Mouse (Mus musculus) gastrocnemius, adult 2 months (tissue): ENCODE measurements around the gene Sord. TPM values are rescaled to one million over a fixed set of nuclear protein-coding genes. Genes with fewer than 3 reads are reported as not detected.
"Not testable (repeated sequence)": the region's sequence is repeated elsewhere in the genome, so short reads cannot be mapped to it uniquely, and the experiment has no call there.

Experiments
- DNase-seq: peaks from one replicate; pipeline ENCODE4 v3.0.0; 2022
- H3K27ac ChIP-seq: fragments of 200-600 bp; 2 replicates; pipeline ENCODE4 v1.8.1; 2022; ENCODE audit warnings: mild to moderate bottlenecking
- H3K4me3 ChIP-seq: fragments of 200-600 bp; 2 replicates; pipeline ENCODE4 v1.8.1; 2022; ENCODE audit warnings: mild to moderate bottlenecking, moderate library complexity
- CTCF ChIP-seq: fragments of 200-600 bp; IDR thresholded peaks from 2 replicates; pipeline ENCODE4 v1.8.1; 2022; ENCODE audit warnings: antibody characterized with exemption, mild to moderate bottlenecking, moderate library complexity
- intact Hi-C: fragments of 180-260 bp; cut with DNase I; formaldehyde crosslinking; loops from one replicate; pipeline ENCODE4 v1.15.1; 2025
- long read RNA-seq, 2 experiments: library from polyadenylated mRNA; stranded (forward); transcript quantifications; one replicate each; pipeline ENCODE4 v2.0.0; 2021
- total RNA-seq, 2 experiments: library from RNA; stranded (reverse); gene quantifications; 2 replicates each; pipeline ENCODE4 v1.2.3; 2021

The Sord gene
- 10 to 100 TPM; 50.5 to 71.2 TPM for total RNA-seq
- long read RNA-seq, experiment 1, transcript Sord-201 (9 exons, 2,352 nt), result major isoform, 68 of 72 reads
- long read RNA-seq, experiment 1, partial matches to known transcripts, result 4 of 72 reads
- long read RNA-seq, experiment 1, other reads (novel, unspliced or antisense), result 0 of 72 reads
- long read RNA-seq, experiment 2, transcript Sord-201 (9 exons, 2,352 nt), result major isoform, 60 of 68 reads
- long read RNA-seq, experiment 2, partial matches to known transcripts, result 6 of 68 reads
- long read RNA-seq, experiment 2, other reads (novel, unspliced or antisense), result 2 of 68 reads

DNA sequence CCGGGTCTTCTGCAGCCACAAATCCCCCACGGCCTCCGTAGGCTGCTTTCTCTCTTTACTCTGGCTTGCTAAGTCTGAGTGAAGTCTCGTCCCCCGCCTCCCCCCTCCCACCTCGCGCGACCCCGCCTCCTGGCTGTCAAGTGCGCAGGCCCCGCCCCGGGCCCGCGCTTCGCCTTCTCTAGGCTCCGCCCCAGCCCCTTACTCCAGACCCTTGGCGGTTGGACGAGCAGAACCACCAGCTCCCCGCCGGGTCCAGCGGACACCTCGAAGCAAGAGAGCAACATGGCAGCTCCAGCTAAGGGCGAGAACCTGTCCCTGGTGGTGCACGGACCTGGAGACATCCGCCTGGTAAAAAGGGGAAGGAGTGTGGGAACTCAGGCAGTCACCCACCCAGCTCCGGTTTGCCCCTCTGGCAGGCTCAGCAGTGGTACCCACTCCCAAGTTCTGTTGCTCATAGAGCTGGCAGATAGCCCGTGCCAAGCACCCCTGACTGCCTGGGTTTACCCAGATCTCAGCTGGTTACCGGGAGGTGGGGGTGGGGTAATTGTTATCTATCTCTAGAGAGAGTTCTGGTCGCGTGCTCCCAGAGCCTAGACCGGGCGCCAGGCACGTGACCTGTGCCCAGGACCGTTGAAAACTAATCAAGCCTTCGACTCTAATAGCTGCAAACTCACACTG is at the start of gene Sord:
Gene Sord (plus strand): TSS at position 139 of the 678 bp plus-strand sequence.
- no peak for TF ChIP-seq CTCF
- peak; percentile 85 for DNase-seq
- H3K27ac ChIP-seq, result peak within 1 kb of the TSS; percentile 87
- intact Hi-C loops, result no loop called here
- H3K4me3 ChIP-seq, result peak within 1 kb of the TSS; percentile 94

DNA sequence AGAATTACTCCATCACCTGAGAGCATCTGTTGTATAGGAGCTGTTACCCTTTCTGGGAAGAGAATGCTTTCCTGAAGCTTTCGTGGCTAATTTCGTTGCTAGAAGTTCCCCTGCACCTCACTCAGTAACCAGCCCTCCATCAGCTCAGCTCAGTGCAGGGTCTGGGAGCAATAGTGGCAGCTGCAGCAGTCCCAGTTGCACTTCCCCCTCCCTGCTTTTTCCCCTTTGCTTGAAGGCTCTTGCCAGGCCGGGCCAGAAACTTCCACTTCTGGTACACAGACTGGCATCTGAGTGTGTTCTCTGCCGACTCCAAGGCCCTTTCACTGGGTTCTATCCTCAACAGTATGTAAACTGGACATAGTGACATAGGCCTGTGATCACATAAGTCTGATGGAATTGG is 49.5 kb upstream of the Sord start:
- intact Hi-C loops, result no loop called here
- no peak for DNase-seq
- no peak for TF ChIP-seq CTCF
- no peak overlapping the region for H3K27ac ChIP-seq
- H3K4me3 ChIP-seq, result no peak overlapping the region

DNA sequence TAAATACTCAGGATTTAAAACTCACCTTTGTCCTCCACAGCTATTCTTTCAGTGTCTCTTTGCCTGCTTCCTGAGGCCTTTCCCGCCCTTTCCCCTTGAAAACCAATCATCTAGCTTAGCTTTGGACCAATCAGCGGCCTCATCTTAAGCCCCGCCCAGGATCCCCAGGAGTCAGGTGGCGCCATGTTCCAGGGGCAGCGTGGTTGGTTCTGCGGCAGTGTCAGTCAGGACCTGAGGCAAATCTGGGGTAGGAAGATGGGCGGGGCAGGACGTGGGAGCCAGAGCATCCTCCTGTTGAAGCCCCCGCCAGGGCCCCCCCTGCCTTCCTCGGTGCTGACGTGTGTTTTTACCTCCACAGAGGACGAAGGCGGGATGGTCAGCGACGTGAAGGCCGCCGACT is 48.4 kb upstream of the Sord start, which contains the start of the genes Patl2 and Terb2:
Gene Patl2 (minus strand): TSS at position 84 of the 400 bp plus-strand sequence.
Gene Terb2 (plus strand): TSS at position 167 of the 400 bp plus-strand sequence.
- DNase-seq, result no peak
- intact Hi-C loops, result no loop called here
- no peak for TF ChIP-seq CTCF
- Histone ChIP-seq H3K27ac (no peak within 1 kb of the TSS), H3K4me3 (no peak within 1 kb of the TSS)

DNA sequence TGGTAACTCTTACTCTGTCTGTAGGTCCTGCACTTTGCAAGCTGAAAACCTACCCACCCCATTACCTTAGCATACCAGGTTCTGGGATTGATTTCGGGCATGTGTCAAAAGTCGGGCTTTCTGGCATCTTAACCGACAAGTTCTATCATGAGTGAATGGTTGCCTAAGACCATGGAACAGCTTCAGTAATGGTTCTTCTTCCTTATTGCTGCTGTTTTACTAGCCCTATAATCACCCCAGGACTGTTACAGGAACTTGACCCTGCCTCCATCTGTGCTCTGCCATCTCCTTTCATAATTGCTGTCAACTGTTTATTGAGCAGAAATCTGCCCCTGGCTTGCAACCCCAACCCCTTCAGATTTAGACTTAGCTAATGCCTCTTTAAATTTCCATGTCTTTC is 47.8 kb upstream of the Sord start:
- intact Hi-C loops, result no loop called here
- no peak for DNase-seq
- H3K4me3 ChIP-seq, result no peak overlapping the region
- no peak overlapping the region for H3K27ac ChIP-seq
- TF ChIP-seq CTCF, result no peak

DNA sequence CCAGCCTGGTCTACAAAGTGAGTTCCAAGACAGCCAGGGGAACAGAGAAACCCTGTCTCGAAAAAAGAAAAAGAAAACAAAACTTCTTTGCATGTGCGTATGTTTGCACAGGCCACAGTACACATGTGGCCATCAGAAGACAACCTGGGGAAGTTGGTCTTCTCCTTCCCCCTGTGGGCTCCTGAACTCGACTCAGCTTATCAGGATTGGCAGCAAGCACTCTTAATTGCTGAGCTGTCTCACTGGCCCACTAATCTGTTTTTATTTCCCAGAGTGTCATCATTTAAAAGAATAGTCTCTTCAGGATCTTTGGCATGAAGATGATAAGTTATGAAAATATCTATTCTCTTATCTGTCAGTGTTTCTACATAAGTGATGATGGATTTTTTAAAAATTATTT is 42.7 kb upstream of the Sord start:
- Histone ChIP-seq H3K27ac (no peak overlapping the region), H3K4me3 (no peak overlapping the region)
- intact Hi-C loops, result no loop called here
- no peak for TF ChIP-seq CTCF
- no peak for DNase-seq

DNA sequence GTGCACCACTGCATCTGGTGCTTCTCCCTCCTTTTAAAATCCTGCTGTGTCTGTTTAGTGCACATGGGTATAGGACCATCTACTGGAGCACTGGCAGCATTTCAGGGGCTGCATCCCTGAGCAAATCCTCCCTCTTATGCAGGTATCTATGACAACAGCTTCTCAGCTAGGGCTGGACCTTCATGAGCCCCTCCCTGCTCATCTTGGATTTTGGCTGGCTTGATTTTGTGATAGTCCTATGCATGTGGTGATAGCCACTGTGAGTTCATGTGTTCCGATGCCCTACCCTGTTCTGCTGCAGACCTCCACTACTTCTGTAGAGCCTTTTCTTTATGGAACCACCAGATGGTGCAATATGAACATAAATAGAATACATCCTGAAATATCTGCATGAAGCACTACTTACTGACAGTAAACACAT is 40.0 kb upstream of the Sord start:
- TF ChIP-seq CTCF, result peak; percentile 66
- intact Hi-C loops, result loop anchor here (1.0 to 2.0 kb wide), 2 partner anchors 50 to 108 kb away; no protein-coding TSS in a partner anchor
- Histone ChIP-seq H3K27ac (no peak overlapping the region), H3K4me3 (no peak overlapping the region)
- no peak for DNase-seq

DNA sequence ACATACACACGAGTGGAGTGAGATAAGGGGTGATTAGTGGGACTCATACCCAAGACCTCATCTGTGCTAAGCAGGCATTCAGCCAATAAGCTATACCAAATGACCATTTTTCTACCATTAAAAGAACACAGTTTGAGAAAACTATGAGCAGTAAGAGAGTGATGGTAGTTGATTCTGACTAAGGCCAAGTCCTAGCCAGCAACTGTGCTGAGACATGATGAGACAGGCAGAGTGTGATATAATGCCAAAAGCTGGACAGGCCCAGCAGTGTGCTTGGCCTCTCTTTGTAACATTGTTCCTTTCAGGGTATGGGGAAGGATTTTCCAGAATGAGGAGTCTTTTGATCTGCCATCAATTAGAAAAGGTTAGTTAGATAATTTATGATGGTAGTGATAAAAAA is 33.0 kb upstream of the Sord start:
- intact Hi-C loops, result no loop called here
- H3K27ac ChIP-seq, result no peak overlapping the region
- no peak for DNase-seq
- TF ChIP-seq CTCF, result no peak
- no peak overlapping the region for H3K4me3 ChIP-seq

DNA sequence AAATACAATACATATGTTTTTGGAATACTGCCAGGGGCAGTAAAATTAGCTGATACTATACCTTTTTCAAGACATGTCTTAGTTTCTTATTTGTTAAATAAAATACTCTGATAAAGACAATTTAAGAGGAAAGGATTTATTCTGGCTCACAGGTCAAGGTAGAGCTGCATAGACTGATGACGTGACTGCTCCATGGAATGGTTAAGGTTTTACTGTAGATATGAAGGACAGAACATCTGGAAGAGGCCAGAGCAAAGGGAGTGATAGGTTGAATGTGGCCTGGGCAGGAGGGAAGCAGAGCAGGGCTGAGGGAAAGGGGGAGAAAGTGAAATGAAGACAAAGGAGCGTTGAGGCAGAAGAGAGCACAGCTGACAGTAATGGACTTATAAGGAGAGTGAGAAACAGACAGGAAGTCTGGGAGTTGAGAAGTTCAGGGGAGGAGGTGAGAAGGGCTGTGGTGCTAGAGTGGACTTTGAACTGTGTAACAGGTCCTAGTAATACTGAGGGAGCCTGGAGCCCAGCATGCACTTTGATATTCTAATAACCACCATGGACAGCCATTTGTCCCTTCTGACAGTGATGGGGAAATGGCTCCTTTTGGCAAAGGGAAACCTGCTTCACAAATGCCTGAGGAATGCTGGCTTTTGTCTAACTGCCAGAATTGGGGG is 28.0 kb upstream of the Sord start:
- TF ChIP-seq CTCF, result no peak
- intact Hi-C loops, result no loop called here
- Histone ChIP-seq H3K4me3 (no peak overlapping the region), H3K27ac (no peak overlapping the region)
- no peak for DNase-seq

DNA sequence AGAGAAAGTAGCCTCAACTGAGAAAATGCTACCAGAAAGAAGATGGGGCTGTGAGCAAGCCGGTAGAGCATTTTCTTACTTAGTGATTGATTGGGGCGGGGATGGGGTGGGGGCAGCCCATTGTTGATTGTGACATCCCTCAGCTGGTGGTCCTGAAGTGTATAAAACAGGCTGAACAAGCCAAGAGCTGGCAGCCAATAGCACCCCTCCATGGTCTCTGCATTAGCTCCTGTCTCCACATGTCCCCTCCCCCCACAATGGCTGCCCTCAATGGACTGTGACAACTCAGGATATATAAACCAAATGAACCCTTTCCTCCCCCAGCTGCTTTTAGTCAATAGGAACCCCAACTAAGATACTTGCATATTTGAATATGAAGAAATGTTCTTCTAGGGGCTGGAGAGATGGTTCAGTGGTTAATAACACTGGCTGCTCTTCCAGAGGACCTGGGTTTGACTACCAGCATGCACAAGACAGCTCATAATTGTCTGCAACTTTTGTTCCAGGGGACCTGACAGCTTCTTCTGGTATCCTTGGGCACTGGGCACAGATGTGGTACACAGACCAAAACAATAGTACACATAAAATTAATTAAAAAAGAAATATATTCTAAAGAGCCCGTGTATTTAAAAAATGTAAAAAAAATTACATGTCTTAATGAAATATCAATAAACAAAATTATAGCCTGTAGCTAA is 23.9 kb upstream of the Sord start:
- H3K27ac ChIP-seq, result no peak overlapping the region
- no peak for DNase-seq
- intact Hi-C loops, result no loop called here
- H3K4me3 ChIP-seq, result no peak overlapping the region
- no peak for TF ChIP-seq CTCF

DNA sequence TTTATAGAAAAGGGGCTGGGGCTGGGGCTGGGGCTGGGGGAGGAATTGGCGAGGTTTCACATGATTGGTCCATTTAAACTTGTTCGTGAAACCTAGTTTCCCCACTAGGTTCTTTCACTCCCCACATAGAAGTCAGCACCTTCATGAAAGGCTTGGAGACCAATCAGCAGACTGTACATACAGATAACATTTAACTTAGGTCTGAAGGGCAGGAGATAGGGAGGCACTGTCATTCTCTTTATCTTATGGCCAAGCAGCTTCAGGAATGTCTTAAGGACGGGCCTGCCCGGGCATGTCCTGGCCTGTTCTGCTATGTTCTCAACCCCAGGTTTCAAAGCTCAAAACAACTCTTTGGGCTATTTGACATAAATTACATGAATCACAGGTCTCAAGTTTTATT is 17.5 kb upstream of the Sord start:
- intact Hi-C loops, H3K27ac ChIP-seq, H3K4me3 ChIP-seq, DNase-seq: not testable (repeated sequence)

DNA sequence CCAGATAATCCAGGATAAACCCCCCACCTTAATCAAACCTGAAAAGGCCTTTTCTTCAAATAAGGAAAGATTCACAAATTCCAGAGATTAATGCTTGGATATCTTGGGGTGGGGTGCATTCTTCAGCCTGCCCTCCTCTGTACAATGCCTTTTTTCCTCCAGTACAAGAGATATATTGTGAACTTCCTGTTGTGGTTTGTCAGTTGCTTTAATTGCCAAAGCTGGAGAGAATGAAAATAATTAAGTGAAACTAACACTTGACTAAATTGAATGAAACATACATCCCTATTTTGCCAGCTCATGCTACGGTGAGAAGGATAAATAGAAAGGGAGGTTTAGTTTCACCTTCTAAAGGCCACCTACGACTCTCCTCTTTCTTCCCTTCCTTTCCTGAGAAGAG is 16.3 kb upstream of the Sord start:
- Histone ChIP-seq H3K27ac (no peak overlapping the region), H3K4me3 (no peak overlapping the region)
- intact Hi-C loops, result no loop called here
- TF ChIP-seq CTCF, result no peak
- no peak for DNase-seq

DNA sequence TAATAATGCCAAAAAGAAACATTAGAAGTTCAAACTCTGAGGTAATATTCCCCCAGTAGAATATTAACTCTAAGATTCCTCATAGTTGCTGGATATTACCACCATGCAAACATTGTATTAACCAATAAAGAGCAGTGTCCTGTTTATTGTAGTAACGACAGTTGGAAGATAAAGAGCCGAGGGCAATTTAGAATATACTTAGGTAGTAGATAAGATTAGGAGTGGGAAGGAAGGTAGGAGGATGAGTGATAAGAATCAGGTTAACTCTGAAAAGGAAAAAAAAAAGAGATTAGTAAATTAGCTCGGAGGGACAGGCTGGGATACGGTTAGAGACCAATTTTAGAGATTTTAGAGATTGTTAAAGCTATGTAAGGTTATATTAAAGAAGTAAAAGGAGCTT is 13.2 kb upstream of the Sord start:
- no peak overlapping the region for H3K4me3 ChIP-seq
- intact Hi-C loops, result no loop called here
- no peak for DNase-seq
- no peak for TF ChIP-seq CTCF
- no peak overlapping the region for H3K27ac ChIP-seq

DNA sequence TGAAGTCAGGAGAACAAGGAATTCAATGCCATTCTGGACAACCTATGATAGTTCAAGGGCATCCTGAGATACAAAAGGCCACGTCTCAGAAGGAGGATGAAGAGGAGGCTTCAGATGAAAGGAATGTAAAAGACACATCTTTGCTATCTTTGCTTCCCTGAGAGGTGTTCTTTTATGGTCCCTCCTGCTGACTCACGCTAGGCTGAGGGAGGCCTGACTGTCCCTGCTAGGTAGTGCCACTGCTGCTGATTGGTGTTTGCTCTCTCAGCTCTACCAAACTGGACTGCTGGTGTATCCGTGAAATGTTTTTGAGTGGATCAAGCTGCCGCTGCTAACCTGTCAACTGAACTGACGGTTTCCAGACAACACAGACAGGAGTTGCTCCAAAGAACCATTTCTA is 12.8 kb upstream of the Sord start:
- H3K4me3 ChIP-seq, result no peak overlapping the region
- intact Hi-C loops, result no loop called here
- no peak overlapping the region for H3K27ac ChIP-seq
- TF ChIP-seq CTCF, result no peak
- DNase-seq, result no peak
